Mouse (Mus musculus): ENCODE results near the gene Gm525. TPM values are rescaled to one million over a fixed set of nuclear protein-coding genes. Genes with fewer than 3 reads are reported as not detected.
"Not testable (repeated sequence)": the region's sequence is repeated elsewhere in the genome, so short reads cannot be mapped to it uniquely, and the experiment has no call there.

Gm525 gene
- polyA plus RNA-seq, 1 experiment from 2014 or later = 1.2 TPM

- not testable (repeated sequence) for DNase-seq (ENCODE audit: low spot score); H3K4me2 ChIP-seq (ENCODE audit: low read depth, low read length); H3K4me3 ChIP-seq (ENCODE audit: low read depth, low read length); H3K4me1 ChIP-seq (ENCODE audit: control insufficient read depth, insufficient read depth, low read length); H3K9ac ChIP-seq (ENCODE audit: low read depth, low read length); H3K9me3 ChIP-seq (ENCODE audit: control insufficient read depth, low read length); ATAC-seq (ENCODE audit: low read depth); H3K36me3 ChIP-seq (ENCODE audit: control insufficient read depth, insufficient read depth, low read length); H3K27ac ChIP-seq (replicated peaks; ENCODE audit: low read depth, low read length); H3K27me3 ChIP-seq (replicated peaks; ENCODE audit: control insufficient read depth, insufficient read depth, low read length)
- WGBS = 83% methylated on average over 10 of the region's 10 CpGs
Observed at GRCm38 (mm10) chr11:89097292-89097691, 23.7 kb downstream of the Gm525 start.

GRCm38 (mm10) chr11:89098083-89098835 lies 24.6 kb downstream of the Gm525 start:
- no peak for ATAC-seq (ENCODE audit: low read depth)
- H3K27me3 ChIP-seq (replicated peaks; ENCODE audit: control insufficient read depth, insufficient read depth, low read length) = no peaks in the 10 kb centered on the region

GRCm38 (mm10) chr11:89098930-89099329 lies 25.3 kb downstream of the Gm525 start:
- DNase-seq (ENCODE audit: low spot score) (no peak), ATAC-seq (ENCODE audit: low read depth) (no peak)
- H3K4me3 ChIP-seq (ENCODE audit: low read depth, low read length) = no peak overlapping the region
- H3K36me3 ChIP-seq (ENCODE audit: control insufficient read depth, insufficient read depth, low read length) = no peaks in the 10 kb centered on the region
- H3K27me3 ChIP-seq (replicated peaks; ENCODE audit: control insufficient read depth, insufficient read depth, low read length) = no peaks in the 10 kb centered on the region
- no peaks in the 10 kb centered on the region for H3K9me3 ChIP-seq (ENCODE audit: control insufficient read depth, low read length)
- H3K9ac ChIP-seq (ENCODE audit: low read depth, low read length) = no peak overlapping the region
- WGBS = 71% methylated on average over 6 of the region's 6 CpGs
- no peak overlapping the region for H3K27ac ChIP-seq (replicated peaks; ENCODE audit: low read depth, low read length)
- no peaks in the 10 kb centered on the region; the same call in 1 of the 2 replicates for H3K4me1 ChIP-seq (ENCODE audit: control insufficient read depth, insufficient read depth, low read length)
- no peak overlapping the region for H3K4me2 ChIP-seq (ENCODE audit: low read depth, low read length)

More at GRCm38 (mm10) chr11:89098083-89098835, 24.6 kb downstream of the Gm525 start:
- DNase-seq (ENCODE audit: low spot score) = no peak
- Histone ChIP-seq H3K27ac (replicated peaks; ENCODE audit: low read depth, low read length) (no peak overlapping the region), H3K4me2 (ENCODE audit: low read depth, low read length) (no peak overlapping the region), H3K4me1 (ENCODE audit: control insufficient read depth, insufficient read depth, low read length) (no peaks in the 10 kb centered on the region; the same call in 1 of the 2 replicates), H3K9me3 (ENCODE audit: control insufficient read depth, low read length) (no peaks in the 10 kb centered on the region), H3K36me3 (ENCODE audit: control insufficient read depth, insufficient read depth, low read length) (no peaks in the 10 kb centered on the region), H3K4me3 (ENCODE audit: low read depth, low read length) (no peak overlapping the region), H3K9ac (ENCODE audit: low read depth, low read length) (no peak overlapping the region)
- WGBS = 76% methylated on average over 17 of the region's 17 CpGs

- no peaks in the 10 kb centered on the region for H3K27me3 ChIP-seq (replicated peaks; ENCODE audit: control insufficient read depth, insufficient read depth, low read length)
- ATAC-seq (ENCODE audit: low read depth) (peak; percentile 92), DNase-seq (ENCODE audit: low spot score) (peak; percentile 83)
- no peaks in the 10 kb centered on the region; the same call in 1 of the 2 replicates for H3K4me1 ChIP-seq (ENCODE audit: control insufficient read depth, insufficient read depth, low read length)
- H3K4me2 ChIP-seq (ENCODE audit: low read depth, low read length) = peak overlapping the region; percentile 54
- no peak overlapping the region for H3K9ac ChIP-seq (ENCODE audit: low read depth, low read length)
- WGBS = 0% methylated on average over 9 of the region's 9 CpGs
- no peak overlapping the region for H3K27ac ChIP-seq (replicated peaks; ENCODE audit: low read depth, low read length)
- peak overlapping the region; percentile 28 for H3K4me3 ChIP-seq (ENCODE audit: low read depth, low read length)
- no peaks in the 10 kb centered on the region for H3K9me3 ChIP-seq (ENCODE audit: control insufficient read depth, low read length)
- no peaks in the 10 kb centered on the region for H3K36me3 ChIP-seq (ENCODE audit: control insufficient read depth, insufficient read depth, low read length)
Observed at GRCm38 (mm10) chr11:89100403-89100802, 26.8 kb downstream of the Gm525 start.

- no peaks in the 10 kb centered on the region for H3K27me3 ChIP-seq (replicated peaks; ENCODE audit: control insufficient read depth, insufficient read depth, low read length)
- H3K9ac ChIP-seq (ENCODE audit: low read depth, low read length) = peak overlapping the region; percentile 47
- ATAC-seq (ENCODE audit: low read depth) = peak; percentile 64; the same call in 1 of the 2 replicates
- no peaks in the 10 kb centered on the region for H3K9me3 ChIP-seq (ENCODE audit: control insufficient read depth, low read length)
- DNase-seq (ENCODE audit: low spot score) = peak; percentile 80
- WGBS = 21% methylated on average over 17 of the region's 17 CpGs
- peak overlapping the region; percentile 28 for H3K4me3 ChIP-seq (ENCODE audit: low read depth, low read length)
- H3K27ac ChIP-seq (replicated peaks; ENCODE audit: low read depth, low read length) = no peak overlapping the region
- no peaks in the 10 kb centered on the region for H3K36me3 ChIP-seq (ENCODE audit: control insufficient read depth, insufficient read depth, low read length)
- H3K4me1 ChIP-seq (ENCODE audit: control insufficient read depth, insufficient read depth, low read length) = no peaks in the 10 kb centered on the region; the same call in 1 of the 2 replicates
- H3K4me2 ChIP-seq (ENCODE audit: low read depth, low read length) = peak overlapping the region; percentile 54
Observed at GRCm38 (mm10) chr11:89100826-89101321, 27.2 kb downstream of the Gm525 start.

- H3K4me3 ChIP-seq (ENCODE audit: low read depth, low read length) = no peak overlapping the region
- no peaks in the 10 kb centered on the region for H3K36me3 ChIP-seq (ENCODE audit: control insufficient read depth, insufficient read depth, low read length)
- no peak overlapping the region for H3K27ac ChIP-seq (replicated peaks; ENCODE audit: low read depth, low read length)
- no peak for DNase-seq (ENCODE audit: low spot score)
- WGBS = 81% methylated on average over 14 of the region's 14 CpGs
- H3K4me1 ChIP-seq (ENCODE audit: control insufficient read depth, insufficient read depth, low read length) = no peaks in the 10 kb centered on the region; the same call in 1 of the 2 replicates
- H3K4me2 ChIP-seq (ENCODE audit: low read depth, low read length) = no peak overlapping the region
- no peak overlapping the region for H3K9ac ChIP-seq (ENCODE audit: low read depth, low read length)
- no peak for ATAC-seq (ENCODE audit: low read depth)
- H3K27me3 ChIP-seq (replicated peaks; ENCODE audit: control insufficient read depth, insufficient read depth, low read length) = no peaks in the 10 kb centered on the region
- no peaks in the 10 kb centered on the region for H3K9me3 ChIP-seq (ENCODE audit: control insufficient read depth, low read length)
Observed at GRCm38 (mm10) chr11:89103166-89103565, 29.5 kb downstream of the Gm525 start.

- Histone ChIP-seq H3K27ac (replicated peaks; ENCODE audit: low read depth, low read length) (no peak overlapping the region), H3K27me3 (replicated peaks; ENCODE audit: control insufficient read depth, insufficient read depth, low read length) (no peaks in the 10 kb centered on the region), H3K9ac (ENCODE audit: low read depth, low read length) (no peak overlapping the region), H3K36me3 (ENCODE audit: control insufficient read depth, insufficient read depth, low read length) (no peaks in the 10 kb centered on the region), H3K4me2 (ENCODE audit: low read depth, low read length) (no peak overlapping the region), H3K9me3 (ENCODE audit: control insufficient read depth, low read length) (no peaks in the 10 kb centered on the region), H3K4me3 (ENCODE audit: low read depth, low read length) (no peak overlapping the region), H3K4me1 (ENCODE audit: control insufficient read depth, insufficient read depth, low read length) (peaks cover 4% of the 10 kb centered on the region; the same call in 1 of the 2 replicates)
- 93% methylated on average over 8 of the region's 8 CpGs for WGBS
- DNase-seq (ENCODE audit: low spot score) (no peak), ATAC-seq (ENCODE audit: low read depth) (no peak)
Observed at GRCm38 (mm10) chr11:89105211-89105610, 31.6 kb downstream of the Gm525 start.

GRCm38 (mm10) chr11:89105823-89106222 lies 32.2 kb downstream of the Gm525 start:
- Histone ChIP-seq H3K27me3 (replicated peaks; ENCODE audit: control insufficient read depth, insufficient read depth, low read length) (no peaks in the 10 kb centered on the region), H3K4me3 (ENCODE audit: low read depth, low read length) (no peak overlapping the region), H3K4me2 (ENCODE audit: low read depth, low read length) (no peak overlapping the region), H3K9ac (ENCODE audit: low read depth, low read length) (no peak overlapping the region), H3K4me1 (ENCODE audit: control insufficient read depth, insufficient read depth, low read length) (peaks cover 4% of the 10 kb centered on the region; the same call in 1 of the 2 replicates), H3K9me3 (ENCODE audit: control insufficient read depth, low read length) (no peaks in the 10 kb centered on the region), H3K27ac (replicated peaks; ENCODE audit: low read depth, low read length) (no peak overlapping the region), H3K36me3 (ENCODE audit: control insufficient read depth, insufficient read depth, low read length) (no peaks in the 10 kb centered on the region)
- DNase-seq (ENCODE audit: low spot score) (no peak), ATAC-seq (ENCODE audit: low read depth) (no peak)
- 83% methylated on average over 11 of the region's 11 CpGs for WGBS
